Mouse (Mus musculus): ENCODE data around the gene Slc6a3.

GRCm38 (mm10) chr13:73509869-73510268, 26.7 kb upstream of the Slc6a3 start:
- TF ChIP-seq EP300 (IDR thresholded peaks at IDR 0.05; ENCODE audit: low read depth), result no peak
- TF ChIP-seq CTCF (IDR thresholded peaks at IDR 0.05; ENCODE audit: low read depth), result no peak
